Mouse (Mus musculus) heart, postnatal 4 days (tissue): ENCODE data around the gene Rxra. TPM values are rescaled to one million over a fixed set of nuclear protein-coding genes. Genes with fewer than 3 reads are reported as not detected.

Source experiments
- DNase-seq: peaks from one replicate; pipeline ENCODE4 v3.0.0; 2021
- total RNA-seq, 2 experiments: library from RNA; stranded (reverse); gene quantifications; 2 replicates each; pipeline ENCODE4 v1.2.3; 2021

Rxra gene
- total RNA-seq, 2 experiments from 2014 or later: 39.0 to 43.2 TPM

DNA sequence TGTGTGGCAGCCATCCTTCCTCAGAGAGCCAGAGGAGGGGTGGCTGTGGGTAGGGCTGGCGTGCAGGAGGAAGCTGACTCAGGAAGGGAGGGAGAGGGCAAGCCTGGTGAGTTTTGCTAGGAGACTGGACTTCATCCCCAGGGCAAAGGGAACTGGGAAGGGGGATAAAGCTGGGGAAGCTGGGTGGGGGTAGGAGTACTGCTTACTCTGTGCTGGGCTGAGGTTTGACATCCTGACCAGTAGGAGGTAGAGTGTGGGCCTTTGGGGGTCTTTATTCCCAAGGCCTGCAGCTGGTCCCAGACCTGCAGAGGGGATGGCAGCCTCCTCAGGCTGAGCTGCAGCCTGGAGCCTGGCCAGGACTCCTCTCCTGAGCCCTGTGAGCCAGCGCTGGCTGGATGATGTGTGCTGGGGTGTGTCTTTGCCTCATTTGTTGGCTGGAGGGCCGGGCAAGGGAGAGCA, 4.6 kb upstream of the Rxra start:
- peak; percentile 60 for DNase-seq

DNA sequence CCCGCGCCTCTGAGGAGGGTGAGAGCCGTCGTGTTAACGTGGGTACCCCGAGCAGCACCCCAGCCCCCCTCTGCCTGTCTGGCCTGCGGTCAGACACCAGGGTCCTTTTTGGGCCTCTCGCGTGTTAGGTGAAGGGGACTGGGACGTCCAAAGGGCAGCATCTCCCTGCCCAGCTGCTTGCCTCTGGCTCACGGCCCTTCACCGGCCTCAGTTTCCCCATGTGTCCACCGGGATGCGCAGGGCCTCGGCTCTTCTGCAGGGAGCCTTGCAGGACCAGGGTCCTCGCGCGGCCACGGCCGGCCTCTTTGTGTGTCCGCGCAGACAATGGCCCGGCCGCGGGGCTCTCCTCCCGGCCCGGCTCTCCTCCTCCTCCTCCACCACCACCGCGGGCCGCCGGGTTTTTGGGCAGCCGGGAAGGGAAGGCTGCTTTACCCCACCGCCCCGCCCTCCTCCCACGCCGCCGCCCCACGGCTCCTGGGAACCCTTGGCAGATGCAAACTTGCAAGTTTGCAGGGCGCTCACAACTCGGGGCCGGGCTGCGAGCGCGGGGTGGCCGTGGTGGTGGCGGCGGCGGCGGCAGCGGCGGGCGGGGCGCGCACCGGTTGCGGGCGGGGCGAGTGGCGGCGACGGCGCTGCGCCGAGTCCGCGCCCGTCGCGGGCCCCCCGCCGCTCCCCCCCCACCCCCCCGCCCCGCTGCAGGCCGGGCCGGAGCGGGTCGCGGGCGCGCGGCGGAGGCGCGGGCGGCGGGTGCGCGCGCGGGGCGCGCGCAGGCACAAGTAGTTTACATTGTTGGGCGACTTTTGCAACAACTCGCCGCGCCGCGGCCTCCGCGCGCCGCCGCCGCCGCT, 462 bp downstream of the Rxra start:
- peak; percentile 82 for DNase-seq

GRCm38 (mm10) chr2:27677411-27678310, 1.4 kb downstream of the Rxra start:
- DNase-seq: peak; percentile 60

DNA sequence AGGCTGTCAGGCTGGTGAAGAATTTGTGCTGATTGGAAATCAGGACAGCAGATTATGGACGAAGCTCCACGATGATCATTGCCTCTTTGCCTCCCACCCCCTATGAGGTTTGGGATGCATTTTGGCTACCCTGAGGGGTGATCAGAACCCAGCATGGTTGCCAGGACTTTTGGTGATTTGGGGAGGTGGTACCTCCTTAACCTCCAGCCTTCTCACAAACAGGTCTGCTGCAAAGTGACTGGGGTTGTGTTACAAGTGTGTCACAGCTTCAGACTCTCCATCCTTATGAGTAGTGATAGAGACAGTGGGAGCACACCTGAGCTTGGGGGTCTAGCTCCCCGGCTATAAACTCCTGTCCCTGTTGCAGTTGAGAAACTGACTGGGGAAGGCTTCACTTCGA, 2.1 kb downstream of the Rxra start:
- DNase-seq: peak; percentile 6

DNA sequence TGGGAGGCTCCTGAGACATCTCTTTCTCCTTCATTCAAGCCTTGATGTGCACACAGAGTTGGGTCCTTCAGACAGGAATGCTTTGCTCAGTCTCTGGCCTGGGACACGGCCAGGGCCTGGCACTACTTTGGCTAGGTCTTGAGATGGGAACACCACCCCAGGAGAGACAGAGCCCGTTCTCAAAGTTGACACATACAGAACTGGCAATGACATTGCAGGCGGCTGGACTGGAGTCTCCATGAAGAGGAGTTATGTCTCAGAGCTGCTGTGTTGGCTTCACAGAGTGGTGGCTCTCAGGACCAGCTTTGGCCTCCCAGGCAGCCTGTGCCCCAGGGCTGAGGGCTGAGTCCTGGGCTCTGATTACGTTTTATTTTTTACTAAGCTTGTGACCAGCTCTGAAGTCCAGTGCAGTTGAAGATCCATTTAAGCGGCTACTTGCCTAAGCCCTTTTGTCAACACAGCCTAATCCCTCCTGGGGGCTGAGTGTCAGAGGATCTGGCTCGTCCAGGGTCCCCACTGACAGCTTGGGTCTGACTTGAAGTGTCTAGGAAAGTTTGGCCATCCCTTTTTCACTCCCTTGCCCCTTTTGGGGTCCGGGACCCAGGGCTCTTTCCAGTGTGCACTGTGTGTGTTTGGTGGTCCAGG, 2.7 kb downstream of the Rxra start:
- DNase-seq: peak; percentile 13

DNA sequence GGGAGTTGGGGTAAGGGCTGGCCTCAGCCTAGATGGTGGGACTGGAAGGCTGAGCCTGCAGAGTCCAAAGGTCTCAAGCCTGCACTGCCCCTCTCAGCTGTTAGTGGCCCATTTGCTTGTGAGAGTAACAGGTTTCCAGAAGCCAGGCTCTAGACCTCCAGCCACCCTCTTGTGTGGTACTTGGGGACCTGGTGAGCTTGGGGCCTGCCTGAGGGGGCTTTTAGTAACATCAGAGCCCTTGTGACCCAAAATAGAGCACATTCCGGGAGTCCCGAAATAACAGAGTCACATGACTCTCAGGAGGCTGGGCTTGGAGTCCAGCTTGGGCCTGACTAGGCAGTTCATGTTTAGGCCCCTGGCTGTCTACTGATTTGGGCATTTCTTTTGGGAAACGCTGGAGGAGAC, 3.4 kb downstream of the Rxra start:
- peak; percentile 62 for DNase-seq

DNA sequence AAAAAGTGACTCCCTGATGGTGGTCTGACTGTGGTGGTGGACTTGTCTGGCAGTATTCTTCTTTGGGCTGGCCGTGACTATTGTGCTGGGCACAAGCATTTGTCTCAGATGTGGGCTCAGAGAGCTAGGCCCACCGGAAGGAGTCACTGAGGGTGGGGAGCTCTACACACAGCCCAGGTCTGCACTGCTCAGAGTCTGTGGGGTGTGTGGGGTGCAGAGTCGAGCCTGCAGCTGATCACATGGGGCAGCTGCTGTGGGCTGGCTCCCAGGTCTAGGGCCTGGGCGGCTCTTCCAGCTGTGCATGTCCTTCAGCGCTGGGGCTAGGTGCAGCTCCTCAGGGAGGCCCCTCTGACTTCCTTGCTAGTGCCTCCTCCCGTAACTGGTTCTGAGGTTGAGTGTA, 3.8 kb downstream of the Rxra start:
- DNase-seq: peak; percentile 23

- peak; percentile 7 for DNase-seq
Measured at GRCm38 (mm10) chr2:27680595-27680994, 4.4 kb downstream of the Rxra start.

GRCm38 (mm10) chr2:27681426-27681825, 5.2 kb downstream of the Rxra start:
- no peak for DNase-seq

GRCm38 (mm10) chr2:27682096-27682495, 5.9 kb downstream of the Rxra start:
- DNase-seq: no peak

GRCm38 (mm10) chr2:27684017-27684657, 7.9 kb downstream of the Rxra start:
- no peak for DNase-seq

DNA sequence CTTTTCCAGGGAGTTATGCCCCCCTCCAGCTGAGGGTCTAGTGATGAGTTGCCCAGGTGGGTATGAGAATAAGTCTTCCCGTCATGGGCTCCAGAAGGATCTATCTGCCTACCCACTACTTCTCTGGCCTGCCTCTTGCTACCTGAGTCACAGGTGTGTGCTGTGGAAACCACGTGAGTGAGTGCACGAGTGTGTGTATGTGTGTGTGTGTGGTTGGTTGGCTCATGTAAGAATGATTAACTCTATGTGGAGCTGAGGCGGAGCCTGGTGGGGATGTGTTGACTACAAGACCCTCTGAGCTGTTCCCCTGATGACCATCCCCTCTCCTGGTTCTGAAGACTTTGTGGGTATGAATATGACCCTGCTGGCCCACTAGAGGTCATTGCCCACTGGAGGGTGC, 9.7 kb downstream of the Rxra start:
- no peak for DNase-seq

GRCm38 (mm10) chr2:27686335-27686734, 10.1 kb downstream of the Rxra start:
- no peak for DNase-seq

GRCm38 (mm10) chr2:27687041-27687440, 10.8 kb downstream of the Rxra start:
- DNase-seq: no peak

GRCm38 (mm10) chr2:27687973-27688372, 11.7 kb downstream of the Rxra start:
- peak; percentile 43 for DNase-seq

DNA sequence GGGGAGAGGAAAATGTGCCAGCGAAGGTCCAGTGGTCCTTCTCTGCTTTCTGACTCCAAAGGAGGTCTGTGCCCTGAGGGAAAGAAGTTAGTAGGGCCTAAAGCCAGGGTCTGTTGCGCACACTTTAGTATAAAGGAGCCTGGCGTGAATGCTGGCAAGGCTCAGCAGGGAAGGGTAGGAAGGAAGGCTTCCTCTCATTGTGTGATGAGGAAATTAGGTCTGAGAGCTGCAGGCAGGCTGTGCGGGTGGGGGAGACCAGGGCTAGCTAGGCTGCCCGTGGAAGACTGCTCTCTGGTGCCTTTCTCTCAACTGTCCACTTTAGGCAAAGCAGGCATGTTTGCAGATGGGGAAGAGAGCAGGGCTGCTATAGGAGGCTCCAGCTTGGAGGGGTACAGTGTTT, 14.5 kb downstream of the Rxra start:
- peak; percentile 62 for DNase-seq

DNA sequence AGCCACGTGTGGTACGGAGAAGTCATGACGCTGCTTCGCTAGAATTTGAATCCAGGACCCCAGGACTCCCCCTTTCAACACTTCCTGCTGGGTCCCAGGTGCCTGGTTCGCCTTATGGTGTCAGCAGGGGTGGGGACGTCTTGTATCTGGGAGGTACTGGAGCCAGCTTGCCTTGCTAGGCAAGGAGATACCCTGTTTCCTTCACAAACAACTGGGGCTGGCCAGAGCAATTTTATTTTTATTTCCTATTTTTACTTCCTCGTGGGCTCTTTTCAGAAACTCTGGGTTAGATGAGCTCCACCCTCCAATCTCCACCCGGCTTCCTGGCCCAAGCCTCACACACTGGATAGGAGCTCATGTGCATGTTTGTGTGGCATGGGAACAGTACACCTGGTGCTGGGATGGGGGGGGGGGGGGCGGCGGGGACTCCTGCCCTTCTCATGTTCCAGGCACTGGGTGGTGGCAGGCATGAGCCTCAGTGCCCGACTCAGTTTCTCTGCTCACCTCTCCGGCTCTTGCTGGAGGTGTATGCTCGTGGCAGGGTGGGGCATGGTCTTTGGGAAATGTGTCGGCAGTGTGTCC, 15.0 kb downstream of the Rxra start:
- no peak for DNase-seq

DNA sequence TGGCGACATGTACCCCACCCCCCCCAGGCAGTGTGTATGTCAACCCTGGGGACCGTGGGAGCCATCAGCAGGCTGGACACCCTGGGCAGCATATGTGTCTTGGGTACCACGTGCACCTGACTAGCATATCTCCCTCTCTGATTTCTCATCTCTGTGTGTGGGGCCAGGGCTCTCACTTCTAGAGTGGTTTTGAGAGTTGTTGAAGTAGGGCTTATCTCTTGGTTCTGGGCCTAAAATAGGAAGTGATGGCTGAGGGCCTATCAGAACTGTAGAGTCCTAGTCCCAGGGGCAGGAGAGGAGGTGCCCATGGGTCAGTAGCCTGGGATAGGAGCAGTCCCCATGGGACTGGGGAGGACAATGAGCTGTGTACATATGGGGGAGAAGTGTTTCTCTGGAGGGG, 16.4 kb downstream of the Rxra start:
- no peak for DNase-seq

- no peak for DNase-seq
Measured at GRCm38 (mm10) chr2:27693684-27694083, 17.4 kb downstream of the Rxra start.

DNA sequence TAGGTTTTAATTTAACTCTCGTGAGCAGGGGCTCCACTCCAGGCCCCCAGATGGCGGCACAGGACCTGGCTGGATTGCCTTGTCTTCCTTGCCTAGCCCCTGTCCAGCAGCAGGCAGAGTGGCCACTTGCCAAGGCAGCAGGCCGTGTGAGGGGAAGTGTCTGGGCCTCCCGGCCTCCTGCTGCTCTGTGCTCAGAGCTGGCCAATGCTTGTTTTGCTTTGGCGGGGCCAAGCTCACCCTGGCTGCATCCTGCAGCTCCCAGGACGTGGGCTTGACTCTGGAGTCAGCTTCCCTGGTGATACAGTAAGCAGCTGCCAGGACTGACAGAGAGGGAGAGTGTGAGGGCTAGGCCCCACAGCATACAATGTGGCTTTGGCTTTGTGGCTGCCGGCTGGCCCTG, 23.3 kb downstream of the Rxra start:
- peak; percentile 95 for DNase-seq

DNA sequence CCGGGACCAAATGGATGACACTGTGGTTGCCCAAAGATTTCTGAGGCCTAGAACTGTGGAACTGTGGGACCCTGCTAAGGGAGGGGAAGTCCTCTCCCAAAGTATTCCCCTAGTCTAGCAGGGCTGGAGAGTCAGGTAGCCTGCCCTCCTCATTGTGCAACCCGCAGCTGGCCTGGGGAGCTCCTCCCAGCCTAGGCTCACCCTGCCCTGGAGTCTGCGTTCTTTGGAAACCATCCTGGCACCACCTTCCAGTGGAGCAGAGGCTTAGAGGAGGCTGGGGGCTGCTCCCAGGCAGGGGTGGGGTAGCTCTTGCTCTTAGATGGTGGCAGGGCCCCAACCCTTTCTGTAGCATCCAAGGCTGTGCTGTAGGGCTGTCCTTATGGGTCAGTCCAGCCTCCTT, 26.0 kb downstream of the Rxra start:
- DNase-seq: no peak
